Mouse (Mus musculus): ENCODE results near the gene Cmss1. TPM values are rescaled to one million over a fixed set of nuclear protein-coding genes. Genes with fewer than 3 reads are reported as not detected.

Gene Cmss1
- 52.6 and 58.1 TPM in 2 replicates for polyA plus RNA-seq (2016; fragmentation: Nextera tagmentation; extraction: Ambion mirVana)

DNA sequence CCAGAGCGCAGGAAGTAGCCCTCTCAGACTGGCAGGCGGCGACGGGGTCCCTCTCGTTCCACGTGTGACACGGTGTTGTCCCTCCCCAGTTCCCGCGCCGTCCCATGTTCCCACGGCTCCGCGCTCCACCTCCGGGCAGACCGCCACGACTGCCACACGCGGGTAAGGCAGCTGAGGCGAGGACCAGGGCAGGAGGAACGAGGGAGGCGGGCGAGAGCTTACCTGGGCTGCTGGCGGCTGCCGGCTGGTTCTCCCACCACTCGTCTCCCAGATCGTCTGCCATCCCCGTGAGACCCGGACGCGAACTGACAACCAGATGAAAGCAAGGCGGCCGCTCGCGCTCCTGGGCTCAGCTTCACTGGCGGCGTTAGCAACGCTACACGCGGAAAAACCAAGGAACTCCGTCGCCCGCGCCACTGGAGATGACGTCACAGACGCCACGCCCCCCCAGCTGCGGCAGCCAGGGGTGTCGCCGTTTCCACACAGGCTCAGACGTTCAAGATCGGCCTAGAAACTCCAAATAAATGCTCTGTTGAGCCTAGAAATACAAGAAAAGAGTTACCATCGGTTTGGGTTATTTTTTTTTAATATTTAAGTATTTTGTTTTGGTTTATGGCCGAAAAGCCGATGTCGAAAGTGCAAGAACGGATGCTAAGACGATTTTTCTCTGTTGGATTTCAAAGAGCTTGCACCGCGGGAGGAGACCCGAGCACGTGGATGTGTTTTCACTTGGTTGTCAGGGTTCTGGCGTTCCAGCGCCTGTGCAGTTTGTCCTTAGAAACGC lies at the start of gene Cmss1:
Gene Cmss1 (minus strand): TSS at position 421 of the 784 bp plus-strand sequence.
- Histone ChIP-seq H3K27ac (0 out of 2 replicates have a peak within 1 kb of the TSS, but pooled peaks have one; percentile 66), H3K9ac (replicated peaks) (peak within 1 kb of the TSS; percentile 69), H3K4me3 (replicated peaks) (peak within 1 kb of the TSS; percentile 93), H3K4me2 (peak within 1 kb of the TSS; percentile 83), H3K27me3 (no peaks in the 10 kb centered on the region), H3K4me1 (replicated peaks) (peaks cover 7% of the 10 kb centered on the region), H3K9me3 (no peaks in the 10 kb centered on the region), H3K36me3 (no peaks in the 10 kb centered on the region)
- WGBS = under 1% methylated on average over 64 of the region's 64 CpGs
- peak; percentile 82 for ATAC-seq (ENCODE audit: insufficient number of reproducible peaks, insufficient read depth, low FRiP score, low TSS enrichment, low read depth)

DNA sequence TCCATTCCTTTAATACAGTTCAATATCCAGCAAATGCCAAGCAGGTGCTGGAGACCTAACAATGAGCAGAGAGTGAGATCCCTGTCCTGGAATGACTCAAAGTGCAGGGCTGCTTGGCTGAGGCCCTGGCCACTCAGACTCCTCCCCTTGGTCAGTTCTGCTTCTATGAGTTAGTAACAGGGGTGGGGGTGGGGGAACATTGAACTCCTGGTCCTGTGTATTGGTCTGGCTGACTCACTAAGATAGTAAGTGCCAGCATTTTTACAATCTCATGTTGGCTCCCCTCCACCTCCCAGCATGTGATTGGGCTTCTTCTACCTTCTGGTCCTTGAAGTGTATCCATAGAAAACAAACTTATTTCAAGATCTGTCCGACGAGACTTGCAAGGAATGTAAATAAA lies 43.2 kb upstream of the Cmss1 start:
- 79% methylated on average over 2 of the region's 2 CpGs for WGBS
- H3K9ac ChIP-seq (replicated peaks) = no peak overlapping the region
- H3K27ac ChIP-seq = no peak overlapping the region
- no peak for ATAC-seq (ENCODE audit: insufficient number of reproducible peaks, insufficient read depth, low FRiP score, low TSS enrichment, low read depth)
- H3K36me3 ChIP-seq = no peaks in the 10 kb centered on the region
- no peak overlapping the region for H3K4me3 ChIP-seq (replicated peaks)
- peaks cover 12% of the 10 kb centered on the region for H3K4me1 ChIP-seq (replicated peaks)
- no peaks in the 10 kb centered on the region for H3K9me3 ChIP-seq
- no peaks in the 10 kb centered on the region for H3K27me3 ChIP-seq
- no peak overlapping the region for H3K4me2 ChIP-seq

DNA sequence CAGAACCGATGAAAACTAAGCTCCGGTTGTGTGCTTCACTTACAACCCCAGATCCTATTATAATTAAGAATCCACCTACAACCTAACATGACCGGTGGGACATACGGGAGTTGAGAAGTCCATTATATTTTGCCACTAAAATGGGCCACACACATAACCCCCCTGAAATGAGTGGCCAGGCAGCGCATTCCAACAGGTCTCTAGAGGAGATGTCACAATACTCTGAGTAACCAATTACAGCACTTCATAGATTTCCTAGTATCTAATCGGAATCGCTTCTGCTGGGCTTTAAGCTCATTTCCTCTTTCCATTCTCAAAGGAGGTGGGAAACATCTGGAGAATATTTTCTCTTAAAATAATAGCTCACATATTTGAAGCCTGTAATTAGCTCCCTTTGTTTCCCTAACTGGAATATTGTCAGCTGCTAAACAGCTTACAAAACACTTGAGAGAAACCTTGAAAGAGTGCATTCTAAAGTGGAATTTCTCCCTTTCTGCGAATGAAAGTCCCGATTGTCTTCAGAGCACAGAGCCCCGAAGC lies 34.8 kb upstream of the Cmss1 start:
- ATAC-seq (ENCODE audit: insufficient number of reproducible peaks, insufficient read depth, low FRiP score, low TSS enrichment, low read depth) = no peak
- Histone ChIP-seq H3K4me1 (replicated peaks) (no peaks in the 10 kb centered on the region), H3K4me2 (no peak overlapping the region), H3K36me3 (no peaks in the 10 kb centered on the region), H3K4me3 (replicated peaks) (no peak overlapping the region), H3K9me3 (no peaks in the 10 kb centered on the region), H3K27ac (no peak overlapping the region), H3K27me3 (no peaks in the 10 kb centered on the region), H3K9ac (replicated peaks) (no peak overlapping the region)
- WGBS = 64% methylated on average over 10 of the region's 10 CpGs

DNA sequence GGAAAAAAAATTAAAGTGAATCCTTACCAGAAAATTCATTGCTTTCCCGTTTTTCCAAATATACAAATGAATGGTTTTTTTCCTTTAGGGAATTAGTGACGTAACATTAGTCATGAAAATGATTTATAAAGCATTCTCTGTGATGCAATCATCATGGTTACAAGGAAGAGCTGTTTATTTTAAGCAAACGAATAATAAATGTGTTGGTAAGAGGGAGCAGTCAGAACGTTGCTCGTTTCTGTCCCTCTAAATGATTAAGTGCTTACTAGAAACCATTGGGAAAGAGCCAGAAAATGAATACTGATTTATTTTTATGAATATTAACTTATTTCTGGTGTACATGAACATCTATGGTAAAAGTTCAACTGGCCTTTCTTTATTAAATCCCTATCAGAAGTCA lies 28.1 kb upstream of the Cmss1 start:
- Histone ChIP-seq H3K4me2 (no peak overlapping the region), H3K36me3 (no peaks in the 10 kb centered on the region), H3K27ac (no peak overlapping the region), H3K27me3 (no peaks in the 10 kb centered on the region), H3K9ac (replicated peaks) (no peak overlapping the region), H3K4me1 (replicated peaks) (no peaks in the 10 kb centered on the region), H3K4me3 (replicated peaks) (no peak overlapping the region), H3K9me3 (no peaks in the 10 kb centered on the region)
- ATAC-seq (ENCODE audit: insufficient number of reproducible peaks, insufficient read depth, low FRiP score, low TSS enrichment, low read depth) = no peak
- 61% methylated on average over 5 of the region's 5 CpGs for WGBS

DNA sequence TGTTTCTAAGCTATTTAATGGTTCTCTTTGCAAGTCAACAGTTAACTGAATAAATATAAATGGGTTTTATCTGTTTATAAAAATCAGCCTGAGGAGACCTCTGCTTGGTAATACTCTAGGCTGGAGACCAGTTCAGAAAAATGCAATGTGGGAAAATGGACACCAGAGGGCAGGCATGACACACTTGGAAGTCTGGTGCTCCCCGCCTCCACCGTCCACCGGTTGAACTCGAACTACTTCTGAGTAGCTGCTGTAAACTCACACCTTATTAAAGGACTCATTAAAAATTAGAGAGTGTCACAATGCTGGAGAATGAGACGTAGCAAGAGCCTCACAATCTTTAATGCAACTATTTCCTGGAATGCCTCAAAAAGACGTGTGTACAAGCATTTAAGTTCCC lies 27.5 kb upstream of the Cmss1 start:
- no peaks in the 10 kb centered on the region for H3K27me3 ChIP-seq
- no peaks in the 10 kb centered on the region for H3K9me3 ChIP-seq
- no peaks in the 10 kb centered on the region for H3K36me3 ChIP-seq
- H3K4me3 ChIP-seq (replicated peaks) = no peak overlapping the region
- H3K4me2 ChIP-seq = no peak overlapping the region
- H3K9ac ChIP-seq (replicated peaks) = no peak overlapping the region
- WGBS = 6% methylated on average over 6 of the region's 6 CpGs
- H3K27ac ChIP-seq = no peak overlapping the region
- H3K4me1 ChIP-seq (replicated peaks) = no peaks in the 10 kb centered on the region
- peak; percentile 56; the same call in 1 of the 2 replicates for ATAC-seq (ENCODE audit: insufficient number of reproducible peaks, insufficient read depth, low FRiP score, low TSS enrichment, low read depth)

DNA sequence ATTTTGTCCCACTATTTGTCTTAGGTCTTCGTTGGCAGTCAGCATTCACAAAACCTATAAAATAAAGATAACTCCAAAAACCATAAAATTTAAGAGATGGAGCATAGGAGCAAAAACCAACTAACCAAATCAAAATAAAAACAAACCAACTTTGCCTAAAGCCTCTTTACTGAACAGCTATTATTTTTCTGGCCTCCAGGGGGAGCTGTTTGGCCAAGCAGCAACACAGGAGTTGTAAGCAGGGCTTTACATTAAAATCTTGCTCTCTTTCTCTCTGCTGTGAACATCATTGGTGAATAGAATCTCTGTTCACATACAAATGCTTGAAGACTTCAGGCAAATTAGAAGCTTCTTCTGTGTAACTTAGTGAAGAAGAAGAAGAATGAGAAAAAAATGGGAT lies 5.1 kb upstream of the Cmss1 start:
- Histone ChIP-seq H3K9ac (replicated peaks) (no peak overlapping the region), H3K4me3 (replicated peaks) (no peak overlapping the region), H3K27ac (no peak overlapping the region), H3K4me1 (replicated peaks) (peaks cover 4% of the 10 kb centered on the region), H3K27me3 (no peaks in the 10 kb centered on the region), H3K36me3 (no peaks in the 10 kb centered on the region), H3K4me2 (no peak overlapping the region), H3K9me3 (no peaks in the 10 kb centered on the region)
- ATAC-seq (ENCODE audit: insufficient number of reproducible peaks, insufficient read depth, low FRiP score, low TSS enrichment, low read depth) = no peak
- WGBS = 9% methylated on average over 1 of the region's 1 CpGs

DNA sequence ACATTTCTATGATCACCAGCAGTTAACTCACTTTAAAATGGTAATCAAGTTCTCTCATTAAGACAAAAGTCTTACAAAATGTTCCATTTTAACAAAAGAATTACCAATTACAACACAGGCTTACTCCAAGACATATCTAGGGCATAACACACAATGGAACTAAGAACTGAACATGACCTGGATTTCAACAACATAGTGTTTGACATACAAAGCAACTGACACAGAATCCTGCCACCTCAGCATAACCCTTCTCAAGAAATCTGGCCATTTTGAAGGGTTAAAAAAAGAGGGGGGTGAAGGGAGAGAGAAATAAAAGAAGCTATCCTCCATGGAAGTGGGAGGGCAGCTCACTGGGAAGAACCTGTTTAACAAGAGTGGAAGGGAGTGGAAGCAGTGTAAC lies 5.6 kb downstream of the Cmss1 start:
- peaks cover 3% of the 10 kb centered on the region; the same call in 1 of the 2 replicates for H3K4me1 ChIP-seq (replicated peaks)
- H3K27me3 ChIP-seq = no peaks in the 10 kb centered on the region
- H3K9ac ChIP-seq (replicated peaks) = no peak overlapping the region
- no peak overlapping the region for H3K4me3 ChIP-seq (replicated peaks)
- no peaks in the 10 kb centered on the region for H3K9me3 ChIP-seq
- no peak for ATAC-seq (ENCODE audit: insufficient number of reproducible peaks, insufficient read depth, low FRiP score, low TSS enrichment, low read depth)
- no peak overlapping the region for H3K27ac ChIP-seq
- no peak overlapping the region for H3K4me2 ChIP-seq
- no peaks in the 10 kb centered on the region for H3K36me3 ChIP-seq

DNA sequence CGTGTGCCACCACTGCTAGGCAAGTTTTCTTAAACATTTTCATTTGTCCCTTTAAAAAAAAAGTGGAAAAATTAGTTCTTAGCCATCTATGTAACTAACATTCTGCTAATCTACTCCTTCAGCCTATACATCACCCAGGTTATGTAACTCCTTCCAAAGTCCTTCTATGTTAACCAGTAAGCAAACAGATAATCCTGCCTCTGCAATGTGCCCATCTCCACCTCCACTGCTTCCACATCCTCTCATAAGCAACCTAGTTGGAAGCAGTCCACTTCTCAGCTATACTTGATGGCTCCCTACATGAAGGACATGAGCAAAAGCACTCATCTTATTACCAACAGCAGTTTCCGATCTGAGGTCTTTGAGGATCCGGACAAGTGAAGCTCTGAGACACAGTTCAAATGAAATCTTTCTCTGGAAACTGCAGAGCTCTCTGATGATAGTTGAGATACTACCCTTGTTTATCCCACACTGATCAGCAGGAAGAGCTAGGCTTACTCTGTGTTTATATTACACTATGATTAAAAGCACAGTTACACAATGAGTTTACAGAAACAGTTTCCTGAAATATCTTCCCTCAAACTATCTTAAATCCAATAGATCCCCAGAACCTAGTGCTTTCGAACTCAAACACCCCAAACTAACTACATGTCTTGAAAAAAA lies 9.2 kb downstream of the Cmss1 start:
- no peaks in the 10 kb centered on the region for H3K9me3 ChIP-seq
- no peaks in the 10 kb centered on the region for H3K36me3 ChIP-seq
- no peak for ATAC-seq (ENCODE audit: insufficient number of reproducible peaks, insufficient read depth, low FRiP score, low TSS enrichment, low read depth)
- 86% methylated on average over 4 of the region's 4 CpGs for WGBS
- no peaks in the 10 kb centered on the region for H3K27me3 ChIP-seq
- no peaks in the 10 kb centered on the region for H3K4me1 ChIP-seq (replicated peaks)
- H3K27ac ChIP-seq = no peak overlapping the region
- no peak overlapping the region for H3K9ac ChIP-seq (replicated peaks)
- no peak overlapping the region for H3K4me3 ChIP-seq (replicated peaks)
- no peak overlapping the region for H3K4me2 ChIP-seq

DNA sequence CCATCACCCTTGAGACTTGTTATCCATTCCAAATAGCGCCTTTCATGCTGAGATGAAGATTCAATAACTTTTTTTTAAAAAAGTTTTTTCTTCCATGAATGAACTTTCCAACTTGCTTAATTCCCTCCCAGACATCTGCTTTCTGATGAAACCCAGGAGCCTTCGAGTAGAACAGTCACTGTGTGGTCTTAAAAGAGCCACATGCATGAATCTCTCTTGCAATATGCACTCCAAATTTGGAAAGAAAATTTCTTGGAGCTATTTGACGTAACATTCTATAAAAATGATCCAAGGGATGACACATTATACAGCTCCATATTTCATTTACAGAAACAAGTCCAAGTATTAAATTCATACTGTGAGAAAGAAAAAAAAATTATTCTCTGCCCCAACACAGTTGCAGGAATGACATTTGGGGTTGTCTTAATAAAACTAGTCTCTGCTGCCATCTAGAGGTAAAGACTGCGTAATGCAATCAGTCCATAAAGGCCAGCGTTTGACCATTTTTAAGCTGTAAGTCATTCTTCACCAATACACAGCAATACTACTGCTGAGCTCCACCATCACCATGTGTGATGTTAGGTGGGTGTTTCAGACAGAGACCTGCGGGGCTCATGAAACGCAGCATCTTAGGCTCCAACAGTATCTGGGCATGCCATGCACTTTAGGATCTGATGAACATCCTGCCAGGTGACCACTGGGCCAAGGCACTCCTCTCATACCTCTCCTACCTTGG lies 13.1 kb downstream of the Cmss1 start:
- Histone ChIP-seq H3K27me3 (no peaks in the 10 kb centered on the region), H3K4me3 (replicated peaks) (no peak overlapping the region), H3K27ac (no peak overlapping the region), H3K9me3 (no peaks in the 10 kb centered on the region), H3K36me3 (no peaks in the 10 kb centered on the region), H3K4me2 (no peak overlapping the region), H3K4me1 (replicated peaks) (no peaks in the 10 kb centered on the region), H3K9ac (replicated peaks) (no peak overlapping the region)
- 41% methylated on average over 7 of the region's 7 CpGs for WGBS
- ATAC-seq (ENCODE audit: insufficient number of reproducible peaks, insufficient read depth, low FRiP score, low TSS enrichment, low read depth) = no peak

DNA sequence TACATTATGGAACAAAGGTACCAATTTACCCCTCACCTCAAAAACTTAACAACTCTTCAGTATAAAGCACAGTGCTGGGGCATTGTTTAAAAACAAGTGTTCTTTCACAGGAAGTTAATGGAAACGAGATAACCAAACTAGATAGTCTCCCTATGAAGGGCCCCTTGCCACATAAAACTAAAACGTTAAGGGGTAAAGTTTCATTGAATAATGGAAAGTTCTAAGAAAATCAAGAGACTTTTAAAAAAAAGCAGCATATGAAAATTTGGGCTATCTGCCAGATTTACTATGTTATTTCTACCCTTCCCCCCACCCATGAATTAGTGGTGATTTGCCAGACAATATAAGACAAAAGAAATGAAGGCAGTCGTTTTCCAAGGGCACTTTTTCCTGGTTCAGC lies 21.5 kb downstream of the Cmss1 start:
- H3K27me3 ChIP-seq = no peaks in the 10 kb centered on the region
- no peaks in the 10 kb centered on the region for H3K36me3 ChIP-seq
- no peak overlapping the region for H3K4me2 ChIP-seq
- 60% methylated on average over 3 of the region's 3 CpGs for WGBS
- H3K27ac ChIP-seq = no peak overlapping the region
- no peaks in the 10 kb centered on the region for H3K9me3 ChIP-seq
- H3K4me1 ChIP-seq (replicated peaks) = peaks cover 3% of the 10 kb centered on the region; the same call in 1 of the 2 replicates
- no peak for ATAC-seq (ENCODE audit: insufficient number of reproducible peaks, insufficient read depth, low FRiP score, low TSS enrichment, low read depth)
- no peak overlapping the region for H3K9ac ChIP-seq (replicated peaks)
- H3K4me3 ChIP-seq (replicated peaks) = no peak overlapping the region

DNA sequence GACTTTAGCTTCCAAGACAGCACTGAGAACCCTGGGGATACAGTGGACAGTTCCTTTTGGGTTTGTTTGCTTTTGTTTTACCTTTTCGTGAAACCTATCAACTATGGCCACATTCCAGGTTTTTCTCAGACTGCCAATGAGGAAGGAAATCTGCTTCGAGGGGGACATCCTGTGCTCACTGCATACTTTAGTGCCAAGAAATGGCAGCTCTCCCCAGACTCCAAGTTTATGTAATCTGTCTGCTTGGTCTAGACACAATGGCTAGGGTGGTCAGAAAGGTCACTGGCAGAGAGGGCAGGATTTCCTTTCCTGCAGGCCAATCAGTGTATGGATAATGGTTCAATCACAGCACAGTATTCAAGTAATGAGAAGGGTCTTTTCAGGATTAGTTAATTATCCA lies 24.7 kb downstream of the Cmss1 start:
- H3K4me3 ChIP-seq (replicated peaks) = no peak overlapping the region
- H3K4me1 ChIP-seq (replicated peaks) = peaks cover 3% of the 10 kb centered on the region; the same call in 1 of the 2 replicates
- H3K9me3 ChIP-seq = no peaks in the 10 kb centered on the region
- no peaks in the 10 kb centered on the region for H3K27me3 ChIP-seq
- ATAC-seq (ENCODE audit: insufficient number of reproducible peaks, insufficient read depth, low FRiP score, low TSS enrichment, low read depth) = no peak
- H3K4me2 ChIP-seq = no peak overlapping the region
- H3K9ac ChIP-seq (replicated peaks) = no peak overlapping the region
- 82% methylated on average over 2 of the region's 2 CpGs for WGBS
- H3K36me3 ChIP-seq = no peaks in the 10 kb centered on the region
- no peak overlapping the region for H3K27ac ChIP-seq
